Mouse (Mus musculus) brown adipose tissue, adult 24 weeks (tissue): ENCODE measurements around the gene Chrdl2. TPM values are rescaled to one million over a fixed set of nuclear protein-coding genes. Genes with fewer than 3 reads are reported as not detected.
"Not testable (repeated sequence)": the region's sequence is repeated elsewhere in the genome, so short reads cannot be mapped to it uniquely, and the experiment has no call there.

Experiments used
- H3K27ac ChIP-seq: fragments of 200-500 bp; replicated peaks from 2 replicates; pipeline ENCODE4 v1.5.1; 2012; ENCODE audit warnings: low read depth, mild to moderate bottlenecking, low read length
- H3K4me1 ChIP-seq: fragments of 200-500 bp; 2 replicates; pipeline ENCODE4 v1.6.1; 2012; ENCODE audit warnings: low read length, mixed read lengths; ENCODE audit not compliant: control insufficient read depth, insufficient read depth, insufficient read length
- H3K4me3 ChIP-seq: fragments of 200-500 bp; 2 replicates; pipeline ENCODE4 v1.5.1; 2012; ENCODE audit warnings: low read depth, mild to moderate bottlenecking, low read length, moderate library complexity; ENCODE audit not compliant: insufficient read depth
- polyA plus RNA-seq: library from polyadenylated mRNA; stranded (reverse); fragments of >200 nt; gene quantifications from 2 replicates; pipeline ENCODE4 v1.2.4, GENCODE M21; 2012; ENCODE audit not compliant: missing spikeins, insufficient read depth, insufficient read length

Chrdl2 gene
- polyA plus RNA-seq, 1 experiment: not detected

DNA sequence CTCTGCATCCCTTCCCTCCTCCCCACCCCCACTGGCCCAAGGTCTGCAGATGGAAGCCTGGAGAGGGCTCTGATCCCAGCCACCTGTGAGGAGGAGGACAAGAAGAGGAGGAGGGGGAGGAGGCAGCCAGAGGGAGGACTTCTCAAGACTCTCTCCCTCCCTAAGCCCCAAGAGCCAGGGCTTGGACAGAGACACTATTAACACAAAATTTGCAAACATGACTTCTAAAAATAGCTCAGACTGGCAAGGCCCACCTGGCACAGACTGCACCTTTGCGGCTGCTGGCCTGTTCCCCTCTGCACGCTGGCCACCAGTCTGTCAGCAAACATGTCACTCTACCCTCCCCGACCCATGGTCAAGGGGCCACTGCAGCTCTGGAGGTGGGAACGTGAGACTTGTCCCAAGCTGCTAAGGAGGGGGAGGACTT, 37.6 kb downstream of the Chrdl2 start:
- no peaks in the 10 kb centered on the region for H3K4me1 ChIP-seq
- no peak overlapping the region for H3K27ac ChIP-seq
- H3K4me3 ChIP-seq: no peak overlapping the region

GRCm38 (mm10) chr7:100046486-100046885, 40.5 kb downstream of the Chrdl2 start:
- Histone ChIP-seq H3K4me1 (no peaks in the 10 kb centered on the region), H3K4me3 (no peak overlapping the region), H3K27ac (no peak overlapping the region)

DNA sequence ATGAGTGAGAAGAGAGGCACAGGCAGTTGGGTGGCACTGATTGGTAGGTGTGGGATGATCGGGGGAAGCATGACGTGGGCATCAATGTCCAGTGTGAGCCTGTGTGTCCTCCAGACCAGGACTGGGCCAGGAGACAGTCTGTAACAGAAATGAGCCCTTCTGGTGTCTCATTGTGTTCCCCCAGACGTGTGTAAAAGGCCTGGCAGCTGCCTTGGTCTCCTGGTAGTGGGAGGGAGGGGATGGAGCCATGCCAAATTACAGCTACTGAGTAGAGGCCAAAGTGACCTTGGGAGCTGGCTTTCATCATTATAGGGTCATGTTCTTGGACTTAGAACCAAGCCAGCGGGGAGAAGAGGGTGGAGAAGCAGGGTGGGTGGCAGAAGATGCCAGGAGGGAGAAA, 45.9 kb downstream of the Chrdl2 start:
- Histone ChIP-seq H3K4me1 (no peaks in the 10 kb centered on the region), H3K27ac (no peak overlapping the region), H3K4me3 (no peak overlapping the region)

DNA sequence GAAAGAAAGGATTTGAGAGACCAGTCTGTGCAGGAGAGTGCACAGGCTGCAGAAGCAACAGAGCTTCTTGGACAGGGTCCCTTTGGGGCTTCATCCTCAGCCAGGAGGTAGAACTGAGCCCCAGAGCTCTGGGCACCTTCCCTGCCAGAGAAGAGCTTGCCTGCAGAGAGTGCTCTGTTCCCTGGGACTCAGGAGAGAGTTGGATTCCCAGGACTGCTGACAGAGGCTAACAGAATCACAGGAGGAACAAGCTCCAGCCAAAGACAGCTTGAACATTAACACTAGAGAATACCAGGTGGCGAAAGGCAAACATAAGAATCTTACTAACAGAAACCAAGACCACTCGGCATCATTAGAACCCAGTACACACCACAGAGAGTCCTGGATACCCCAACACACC, 47.0 kb downstream of the Chrdl2 start:
- H3K4me3 ChIP-seq, H3K4me1 ChIP-seq, H3K27ac ChIP-seq: not testable (repeated sequence)

DNA sequence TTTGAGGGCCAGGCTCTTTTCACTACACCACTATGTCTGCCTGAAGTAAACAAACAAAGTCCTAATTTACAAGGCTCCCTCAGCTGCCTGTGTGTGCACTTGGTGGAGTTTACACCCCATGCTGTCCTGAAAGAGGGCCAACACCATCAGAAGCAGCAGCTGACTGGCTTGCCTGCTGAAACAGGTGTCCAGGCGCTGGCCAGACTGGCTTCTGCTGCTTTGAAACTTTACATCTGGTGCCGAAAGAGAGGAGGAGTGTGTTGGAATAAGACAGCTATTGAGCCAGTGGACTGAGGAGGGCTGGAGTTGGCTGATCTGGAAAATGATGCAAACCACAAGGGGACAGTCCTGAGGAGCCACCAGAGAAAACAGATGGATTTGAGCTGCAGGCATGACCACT, 68.0 kb downstream of the Chrdl2 start:
- Histone ChIP-seq H3K27ac (no peak overlapping the region), H3K4me3 (no peak overlapping the region), H3K4me1 (no peaks in the 10 kb centered on the region)

DNA sequence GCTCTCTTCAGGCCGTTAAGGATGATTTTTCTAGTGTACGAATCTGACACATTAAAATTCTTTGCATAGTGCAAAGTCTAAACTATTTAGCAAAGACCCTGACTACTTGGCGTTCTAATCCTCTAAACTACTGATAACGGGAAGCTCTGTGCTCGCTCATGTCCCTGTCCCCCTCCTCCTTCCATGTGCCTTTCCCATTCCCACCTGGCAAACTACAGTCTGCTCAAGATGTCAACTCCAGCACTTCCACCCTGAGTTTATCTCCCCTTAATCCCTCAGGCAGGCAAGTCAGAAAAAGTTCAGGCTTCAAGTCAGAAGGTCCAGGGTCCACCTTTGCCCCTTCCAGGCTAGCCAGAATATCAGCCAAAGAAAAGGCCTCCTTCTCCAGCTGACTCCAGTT, 70.3 kb downstream of the Chrdl2 start:
- no peak overlapping the region for H3K27ac ChIP-seq
- no peaks in the 10 kb centered on the region for H3K4me1 ChIP-seq
- no peak overlapping the region for H3K4me3 ChIP-seq

GRCm38 (mm10) chr7:100077071-100077470, 71.1 kb downstream of the Chrdl2 start:
- Histone ChIP-seq H3K4me1 (no peaks in the 10 kb centered on the region), H3K27ac (no peak overlapping the region), H3K4me3 (no peak overlapping the region)

GRCm38 (mm10) chr7:100080087-100080781, 74.3 kb downstream of the Chrdl2 start:
- Histone ChIP-seq H3K4me1 (no peaks in the 10 kb centered on the region), H3K4me3 (no peak overlapping the region), H3K27ac (no peak overlapping the region)

DNA sequence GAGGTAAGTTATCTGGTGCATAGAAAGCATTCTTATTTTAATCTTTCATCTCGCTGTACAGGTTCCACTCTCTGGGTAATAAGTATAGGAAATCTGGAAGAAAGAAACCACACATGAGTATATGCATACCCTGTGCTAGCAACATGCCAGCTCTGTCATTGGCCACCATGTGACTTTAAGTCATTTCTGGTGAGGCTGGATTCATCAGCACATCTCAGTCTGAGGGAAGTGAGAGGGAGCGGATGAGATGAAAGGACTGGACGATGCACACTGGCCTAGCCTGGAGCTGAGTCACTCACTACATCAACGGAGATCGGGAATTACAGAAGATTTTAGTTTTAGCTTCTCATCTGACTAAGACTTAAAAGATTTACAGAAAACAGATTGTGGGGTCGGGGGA, 76.9 kb downstream of the Chrdl2 start:
- Histone ChIP-seq H3K27ac (no peak overlapping the region), H3K4me1 (no peaks in the 10 kb centered on the region), H3K4me3 (no peak overlapping the region)

- Histone ChIP-seq H3K4me1 (no peaks in the 10 kb centered on the region), H3K4me3 (no peak overlapping the region), H3K27ac (no peak overlapping the region)
These were observed 77.8 kb downstream of the Chrdl2 start for GRCm38 (mm10) chr7:100083812-100084211.

Other genes with a start within 250 kb of the Chrdl2 start
- gene Olfr521, start 242.7 kb upstream of the Chrdl2 start, polyA plus RNA-seq: not detected in 2 replicates
- 0.52 and 1.0 TPM in 2 replicates for gene Neu3, start 177.8 kb upstream of the Chrdl2 start, polyA plus RNA-seq
- not detected in 2 replicates for gene Xrra1, start 147.1 kb upstream of the Chrdl2 start, polyA plus RNA-seq
- gene Spcs2, start 142.7 kb upstream of the Chrdl2 start, polyA plus RNA-seq: 50.0 and 69.2 TPM in 2 replicates
- gene Rnf169, start 25.7 kb upstream of the Chrdl2 start, polyA plus RNA-seq: 1.8 and 3.3 TPM in 2 replicates
- gene Pold3, start 115.4 kb downstream of the Chrdl2 start, polyA plus RNA-seq: 5.4 and 8.1 TPM in 2 replicates
- gene Lipt2, start 153.1 kb downstream of the Chrdl2 start, polyA plus RNA-seq: 5.9 and 12.3 TPM in 2 replicates
- not detected in 2 replicates for gene Kcne3, start 170.3 kb downstream of the Chrdl2 start, polyA plus RNA-seq
- 2.0 and 2.1 TPM in 2 replicates for gene Pgm2l1, start 221.2 kb downstream of the Chrdl2 start, polyA plus RNA-seq